Mouse (Mus musculus) Muller cell, postnatal 12 days (primary cell): ENCODE results near the gene Zfp607b.

ENCODE experiments used
- DNase-seq: peaks from one replicate; pipeline ENCODE4 v3.0.0-alpha.2; 2015; ENCODE audit errors: inconsistent ontology term

Zfp607b gene

DNA sequence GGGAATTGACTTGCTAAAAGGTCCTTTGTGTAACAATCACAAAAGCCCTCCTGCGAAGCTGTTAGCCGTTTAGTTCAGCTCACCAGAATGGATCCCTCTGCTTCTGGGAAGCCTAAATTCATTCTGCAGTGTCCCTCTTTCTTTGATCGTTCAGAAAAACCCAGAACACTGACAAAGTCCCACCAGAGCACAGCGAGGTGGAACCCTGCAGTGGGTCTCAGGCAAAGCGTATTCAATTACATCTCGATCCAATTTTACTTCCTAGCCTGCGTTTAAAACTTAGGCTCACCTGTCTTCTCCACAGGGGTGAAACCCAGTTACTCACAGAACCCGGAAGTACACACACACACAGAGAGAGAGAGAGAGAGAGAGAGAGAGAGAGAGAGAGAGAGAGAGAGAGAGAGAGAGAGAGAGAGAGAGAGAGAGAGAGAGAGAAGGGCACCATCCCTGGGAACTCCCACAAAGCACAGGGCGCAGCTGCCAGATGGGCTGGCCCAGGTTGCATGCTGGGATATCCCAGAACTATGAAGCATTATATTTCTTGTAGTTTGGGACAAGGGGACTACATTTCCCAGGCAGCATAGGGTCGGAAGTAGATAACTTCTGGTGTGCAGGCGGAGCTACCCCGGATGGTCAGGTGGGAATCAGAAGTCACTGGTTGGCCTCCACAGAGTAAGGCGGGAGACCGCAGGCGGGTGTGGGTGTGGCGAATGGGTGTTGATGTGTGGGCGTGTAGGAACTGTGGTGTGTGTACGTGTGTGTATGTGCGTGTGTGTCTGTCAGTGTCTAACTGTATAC is at the start of gene Zfp607b:
TSS of gene Zfp607b (plus strand) at position 526 of the 798 bp plus-strand sequence.
- DNase-seq = peak; percentile 98

DNA sequence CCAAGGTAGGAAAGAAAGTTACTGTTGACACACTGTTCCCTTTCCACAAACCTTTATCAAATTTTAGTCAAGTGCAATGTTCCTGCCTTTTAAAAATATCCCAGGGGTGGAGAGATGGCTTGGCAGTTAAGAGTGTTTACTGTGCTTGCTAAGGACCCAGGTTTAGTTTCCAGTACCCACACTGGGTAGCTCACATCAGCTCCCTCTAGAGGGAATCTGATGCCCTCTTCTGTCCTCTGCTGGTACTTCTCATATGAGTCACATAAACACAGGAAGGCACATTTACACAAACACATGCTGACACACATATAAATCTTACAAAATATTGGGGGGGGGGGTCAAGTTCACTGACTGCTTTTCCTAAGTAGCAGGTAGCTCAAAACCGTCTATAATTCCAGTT is 44.7 kb upstream of the Zfp607b start:
- DNase-seq = no peak

DNA sequence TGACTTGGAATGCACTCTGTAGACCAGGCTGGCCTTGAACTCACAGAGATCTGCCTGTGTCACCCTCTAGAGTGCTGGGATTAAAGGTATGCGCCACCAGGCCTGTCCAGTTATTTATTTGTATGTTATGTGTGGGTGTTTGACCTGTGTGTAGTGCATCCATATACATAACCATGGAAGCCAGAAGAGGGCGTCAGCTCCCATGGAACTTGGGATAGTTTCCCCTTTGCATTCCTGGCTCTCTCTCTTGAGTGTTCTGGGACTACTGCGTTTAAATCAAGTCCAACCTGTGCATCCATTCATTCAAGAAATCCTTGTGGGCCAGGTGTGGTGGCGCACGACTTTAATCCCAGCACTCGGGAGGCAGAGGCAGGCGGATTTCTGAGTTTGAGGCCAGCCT is 42.6 kb upstream of the Zfp607b start:
- DNase-seq = no peak

DNA sequence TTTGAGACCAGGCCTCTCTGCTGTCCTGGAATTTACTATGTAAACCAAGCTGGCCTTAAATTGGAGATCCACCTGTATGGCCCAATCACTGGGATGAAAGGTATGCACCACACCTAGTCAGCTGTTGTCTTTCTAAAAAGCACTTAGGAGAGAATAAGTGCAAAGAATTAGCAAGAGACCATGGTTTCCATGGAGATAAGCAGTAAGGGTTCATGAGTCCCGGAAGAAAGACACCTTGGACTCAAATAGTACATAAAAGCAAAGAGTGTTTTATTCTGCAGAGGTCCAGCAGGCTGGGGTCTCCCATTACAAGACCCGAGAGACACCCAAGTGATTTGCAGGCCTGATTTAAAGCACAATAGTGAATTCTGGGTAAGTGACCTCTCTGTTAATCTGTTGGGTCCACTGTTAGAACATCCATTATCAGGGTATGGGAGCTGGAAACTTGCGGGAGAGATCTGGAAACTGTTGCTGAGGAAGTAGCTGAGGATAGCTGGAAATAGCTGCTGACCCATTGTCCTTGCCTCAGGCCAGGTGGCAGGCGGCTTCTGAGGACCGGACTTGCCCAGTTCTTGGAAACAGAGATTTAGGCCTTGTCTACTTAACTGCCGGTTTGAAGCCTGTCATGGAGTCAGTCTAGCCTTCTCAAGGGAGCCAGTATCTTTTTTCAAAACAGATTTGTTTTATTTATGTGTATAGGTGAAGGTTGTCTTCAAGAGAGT is 41.7 kb upstream of the Zfp607b start:
- no peak for DNase-seq

DNA sequence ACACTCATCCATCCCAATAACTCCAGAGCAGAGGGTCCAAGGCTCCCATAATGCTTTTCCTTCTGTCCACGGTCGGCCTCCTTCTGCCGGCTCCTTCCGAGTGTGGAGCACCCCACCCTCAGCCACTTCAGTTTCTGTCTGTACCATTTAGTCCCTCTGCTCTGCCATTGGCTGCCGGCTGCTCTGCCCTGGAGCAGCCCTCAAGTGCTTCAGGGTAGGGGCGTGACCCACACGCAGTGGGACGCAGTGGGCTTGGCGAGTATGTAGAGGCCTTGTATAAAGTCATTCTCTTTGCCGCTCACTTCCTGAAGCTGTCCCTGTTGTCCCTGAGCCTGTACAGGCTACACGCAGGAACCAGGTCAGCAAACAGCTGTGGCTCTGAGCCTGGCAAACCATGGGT is 39.4 kb upstream of the Zfp607b start:
- no peak for DNase-seq

DNA sequence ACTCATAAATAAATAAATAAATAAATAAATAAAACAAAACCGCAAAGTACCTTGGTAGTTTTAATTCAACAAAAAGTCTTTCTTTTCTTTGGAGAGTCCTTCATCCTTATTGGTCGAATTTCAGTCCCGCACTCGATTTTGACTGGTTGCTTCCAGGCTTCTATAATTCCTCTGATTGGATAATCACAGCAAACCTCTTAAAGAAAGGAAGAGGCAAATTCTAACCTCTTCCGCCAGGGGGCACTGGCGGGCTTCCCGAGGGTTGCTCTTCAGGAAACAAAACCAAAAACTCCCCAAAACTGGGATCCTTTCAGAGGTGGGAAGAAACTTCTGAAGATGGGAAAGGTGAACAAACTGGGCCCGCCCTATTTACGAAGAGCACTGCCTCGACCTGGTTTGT is 38.2 kb upstream of the Zfp607b start:
- peak; percentile 90 for DNase-seq

DNA sequence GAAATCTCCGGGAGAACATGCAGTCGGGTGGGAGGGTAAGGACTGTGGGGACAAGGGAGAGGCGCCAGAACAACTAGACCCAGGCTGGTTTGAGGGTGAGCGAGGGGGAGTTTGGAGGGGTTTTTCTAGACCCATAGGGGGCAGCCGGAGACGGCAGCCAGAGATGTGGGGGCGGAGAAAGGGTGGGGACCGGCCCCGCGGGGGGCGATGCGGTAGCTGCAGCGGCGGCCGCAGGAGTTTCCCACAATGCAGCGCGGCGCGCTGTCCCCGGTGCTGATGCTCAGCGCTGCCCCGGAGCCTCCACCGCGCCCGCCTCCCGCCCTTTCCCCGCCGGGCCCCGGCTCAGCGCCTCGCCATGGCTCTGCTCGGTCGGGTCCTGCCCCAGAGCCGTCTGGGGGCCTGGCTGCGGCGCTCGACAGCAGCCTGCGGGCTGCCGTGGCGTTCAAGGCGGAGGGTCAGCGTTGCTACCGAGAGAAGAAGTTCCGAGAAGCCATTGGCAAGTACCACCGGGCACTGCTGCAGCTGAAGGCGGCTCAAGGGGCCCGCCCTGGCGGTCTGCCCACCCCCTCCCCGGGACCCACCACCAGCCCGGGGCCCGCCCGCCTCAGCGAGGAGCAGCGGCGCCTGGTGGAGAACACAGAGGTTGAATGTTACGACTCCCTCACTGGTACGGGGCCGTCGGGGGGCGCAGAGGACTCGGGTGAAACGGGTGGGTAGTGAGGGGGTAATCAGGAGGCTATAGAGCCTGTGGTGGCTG is 35.3 kb upstream of the Zfp607b start, which contains the start of gene Ttc9b:
TSS of gene Ttc9b (plus strand) at position 235 of the 757 bp plus-strand sequence.
- DNase-seq = peak; percentile 70

DNA sequence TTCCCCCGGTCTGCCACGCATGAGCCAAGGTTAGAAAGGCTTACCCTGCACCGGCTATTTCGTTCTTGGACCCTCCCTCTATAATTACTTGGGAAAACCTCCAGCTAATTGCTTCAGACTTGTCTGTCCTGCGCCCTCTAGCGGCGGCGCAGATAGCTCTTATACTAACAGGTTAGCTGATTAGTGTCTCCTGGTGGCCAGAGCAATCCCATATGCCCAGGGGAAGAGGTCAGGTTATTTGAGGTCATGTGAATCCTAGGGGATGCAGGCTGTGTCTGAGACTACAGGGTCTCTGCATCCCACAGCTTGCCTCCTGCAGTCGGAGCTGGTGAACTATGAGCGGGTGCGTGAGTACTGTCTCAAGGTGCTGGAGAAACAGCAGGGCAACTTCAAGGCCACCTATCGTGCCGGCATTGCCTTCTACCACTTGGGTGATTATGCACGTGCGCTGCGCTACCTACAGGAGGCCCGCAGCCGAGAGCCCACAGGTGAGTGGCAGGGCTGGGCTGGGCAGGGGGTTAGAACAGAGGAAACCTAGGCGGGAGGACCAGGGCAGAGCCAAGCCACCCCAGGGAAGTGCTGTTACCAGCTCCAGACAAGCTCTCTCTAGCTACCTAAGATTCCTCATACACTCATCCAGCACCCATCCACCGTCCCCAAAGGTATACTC is 34.4 kb upstream of the Zfp607b start:
- DNase-seq = no peak

DNA sequence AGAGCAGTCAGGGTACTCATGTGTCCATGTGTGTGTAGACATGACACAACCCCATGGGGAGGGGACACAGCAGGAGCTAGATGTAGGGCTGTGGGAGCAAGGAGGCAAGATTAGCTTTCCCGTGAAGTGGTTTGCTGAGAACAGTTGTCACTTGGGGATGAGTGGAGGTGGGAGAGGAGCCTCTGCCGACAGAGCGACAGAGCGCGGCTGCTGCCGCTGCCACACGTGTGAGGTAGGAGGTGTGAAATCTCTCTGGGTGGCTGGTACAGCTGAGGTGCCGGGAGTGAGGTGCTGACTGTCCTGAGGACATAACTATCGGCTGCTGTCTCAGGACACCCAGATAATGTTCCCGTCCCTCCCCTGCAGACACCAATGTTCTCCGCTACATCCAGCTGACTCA is 33.6 kb upstream of the Zfp607b start:
- DNase-seq = no peak

DNA sequence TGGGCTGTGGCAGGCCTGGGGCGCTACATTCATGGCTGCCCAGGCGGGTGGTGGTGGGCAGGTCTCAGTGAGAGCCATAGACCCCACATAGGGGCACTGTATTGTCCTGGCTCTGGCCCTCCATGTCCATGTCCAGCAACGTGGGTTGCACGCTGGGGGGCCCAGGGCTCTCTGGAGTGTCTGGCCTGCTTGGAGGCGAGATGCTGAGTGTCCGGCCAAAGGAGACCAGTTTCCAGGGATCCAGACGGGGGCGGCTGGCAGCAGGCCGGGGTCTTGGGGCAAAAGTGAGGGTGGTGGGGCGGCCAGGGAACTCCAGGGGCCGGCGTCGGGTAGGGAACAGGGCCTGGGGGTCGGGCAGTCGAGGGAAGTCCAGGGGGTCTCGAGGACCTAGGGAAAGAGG is 32.5 kb upstream of the Zfp607b start:
- DNase-seq = no peak

DNA sequence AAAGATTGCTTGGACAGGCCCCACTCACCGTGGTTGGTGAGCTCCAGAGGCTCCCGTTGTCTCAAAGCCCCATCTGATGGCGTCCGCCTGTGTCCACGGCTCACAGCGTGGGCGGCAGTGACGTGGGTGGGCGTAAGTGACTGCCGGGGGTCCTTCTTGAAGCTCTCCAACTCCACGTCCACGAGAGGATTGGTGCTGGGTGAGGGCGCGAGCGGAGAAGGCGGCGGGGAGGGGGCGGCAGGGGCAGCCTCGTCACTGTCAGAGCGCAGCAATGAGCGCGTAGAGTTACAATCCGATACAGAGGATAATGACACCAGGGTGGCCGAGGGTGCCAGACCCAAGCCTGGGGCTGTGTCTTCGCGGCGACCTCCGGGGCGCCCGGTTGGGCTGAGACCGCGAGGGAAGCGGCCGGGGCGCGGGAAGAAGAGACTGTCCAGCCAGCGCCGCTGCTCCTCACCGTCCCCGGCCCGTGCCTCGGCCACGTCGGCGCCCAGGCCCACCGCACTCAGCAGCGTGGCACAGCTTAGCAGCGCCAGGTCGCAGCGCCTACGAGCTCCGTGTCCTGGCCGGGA is 31.2 kb upstream of the Zfp607b start:
- no peak for DNase-seq

DNA sequence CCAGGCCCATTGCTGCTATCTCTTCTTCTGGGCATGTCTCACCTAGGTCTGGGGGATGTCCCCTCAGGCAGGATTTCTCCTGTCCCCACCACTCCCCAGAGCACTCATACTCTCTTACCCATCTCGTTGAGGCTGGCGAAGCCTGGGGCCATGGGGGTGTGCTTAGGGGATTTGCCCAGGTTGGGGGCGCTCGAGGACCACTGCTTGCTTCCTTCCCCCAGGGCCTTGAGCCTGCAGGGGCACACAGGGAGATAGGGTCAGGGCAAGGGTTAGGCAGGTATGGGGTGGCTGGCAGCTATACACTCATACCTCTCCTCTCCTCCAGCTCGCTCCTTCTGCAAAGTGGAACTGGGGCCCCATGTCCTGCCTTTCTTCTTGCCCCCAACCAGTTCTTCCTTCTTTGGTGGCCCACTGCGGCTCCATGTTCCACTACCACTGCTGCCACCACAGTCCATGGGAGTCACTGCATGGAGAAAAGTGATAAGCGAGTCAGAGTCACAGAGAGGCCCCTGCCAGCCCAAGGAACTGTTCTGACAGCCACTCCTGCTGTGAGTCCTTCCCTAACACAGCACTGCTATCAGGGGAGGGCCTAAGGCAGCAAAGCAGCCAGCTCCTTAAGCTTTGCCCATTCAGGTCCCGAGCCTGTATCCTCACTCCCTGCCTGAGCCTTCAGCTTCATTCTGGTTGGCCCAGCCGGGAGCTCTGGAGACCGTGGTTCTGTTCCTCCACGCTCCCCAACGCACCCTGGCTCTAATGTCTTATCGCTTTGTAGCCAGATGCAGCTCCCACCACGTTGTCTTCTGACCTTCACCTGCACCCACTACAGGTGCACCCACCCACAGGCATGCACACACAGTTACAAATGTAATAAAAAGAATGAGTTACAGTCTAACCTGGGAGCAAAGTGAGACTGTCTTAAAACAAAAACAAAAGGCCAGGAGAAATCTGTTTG is 30.2 kb upstream of the Zfp607b start:
- no peak for DNase-seq

DNA sequence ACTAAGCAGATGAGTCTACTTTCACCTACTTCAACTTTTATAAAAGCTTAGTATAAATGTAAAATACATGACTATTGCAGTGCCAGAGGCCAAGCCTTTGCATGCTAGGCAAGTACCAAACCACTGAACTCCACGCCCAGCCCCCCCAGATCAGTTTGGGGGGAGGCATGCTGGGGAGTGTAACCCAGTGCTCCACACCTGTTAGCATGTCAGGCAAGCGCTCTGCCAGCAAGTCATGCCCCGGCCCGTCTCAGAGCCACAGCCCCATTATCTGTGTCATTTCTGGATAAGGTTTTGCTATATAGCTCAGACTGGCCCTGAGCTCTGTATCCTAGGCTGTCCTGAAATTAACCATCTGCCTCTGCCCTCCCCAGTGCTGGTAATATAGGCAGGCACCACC is 27.1 kb upstream of the Zfp607b start:
- no peak for DNase-seq

DNA sequence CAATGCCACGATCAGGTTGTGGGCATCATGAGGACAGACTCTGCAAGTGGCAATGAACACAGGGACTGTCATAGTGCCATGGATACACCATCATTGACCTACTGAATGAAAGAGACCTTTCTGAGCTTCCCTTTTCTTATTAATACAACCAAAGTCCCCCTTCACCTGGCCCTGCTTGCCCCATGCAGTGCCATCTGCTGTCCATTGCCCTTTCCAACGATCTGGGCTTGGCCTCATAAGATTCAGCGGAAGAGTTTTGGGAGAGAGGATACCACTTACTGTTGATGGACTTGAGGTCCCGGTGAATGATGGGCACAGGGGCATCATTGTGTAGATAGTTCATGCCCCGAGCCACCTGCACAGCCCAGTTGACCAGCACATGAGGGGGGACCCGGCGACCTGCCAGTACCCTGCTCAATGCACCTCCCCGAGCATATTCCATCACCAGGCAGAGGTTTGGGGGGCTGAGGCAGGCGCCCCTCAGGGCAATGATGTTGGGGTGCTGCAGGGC is 16.0 kb upstream of the Zfp607b start:
- no peak for DNase-seq

DNA sequence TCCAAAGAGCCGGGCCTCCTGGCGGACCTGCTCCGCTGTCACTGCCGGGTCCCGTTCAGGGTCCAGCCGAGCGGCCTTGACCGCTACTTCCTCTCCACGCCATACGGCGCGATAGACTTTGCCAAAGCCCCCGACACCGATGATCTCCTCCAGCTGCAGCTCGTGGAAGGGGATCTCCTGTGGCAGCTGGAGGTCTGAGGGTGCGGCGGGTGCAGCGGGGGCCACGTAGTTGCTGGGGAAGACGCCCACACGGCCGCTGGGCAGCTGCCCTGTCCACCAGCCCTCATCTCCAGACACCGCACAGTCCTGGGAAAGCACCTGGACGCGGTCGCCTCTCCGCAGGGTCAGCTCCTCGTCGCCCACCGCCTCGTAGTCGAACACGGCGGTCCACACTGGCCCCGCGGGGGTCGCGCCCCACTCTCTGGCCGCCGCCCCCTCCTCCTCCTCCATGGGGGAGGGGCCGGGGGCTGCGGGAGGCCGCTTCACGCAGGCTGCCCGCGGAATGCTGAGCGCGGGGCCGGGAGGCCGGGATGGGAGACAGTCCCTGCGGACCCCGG is 15.5 kb upstream of the Zfp607b start:
- DNase-seq = peak; percentile 25

DNA sequence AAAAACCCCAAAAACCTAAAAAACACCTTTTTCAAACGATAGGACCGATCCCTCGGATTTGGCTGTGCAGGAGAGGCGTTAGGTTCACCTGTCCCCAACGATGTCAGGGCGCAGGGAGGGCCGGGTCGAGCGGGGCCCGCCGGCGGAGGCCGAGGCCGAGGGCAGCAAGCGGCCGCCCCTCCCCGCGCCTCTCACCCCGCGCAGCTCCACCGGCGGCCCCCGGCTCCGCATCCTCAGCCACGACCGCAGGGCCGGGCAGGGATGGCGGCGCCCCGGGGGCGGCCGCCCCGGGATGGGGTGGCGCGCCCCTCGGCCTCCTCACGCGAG is 15.0 kb upstream of the Zfp607b start:
- no peak for DNase-seq

DNA sequence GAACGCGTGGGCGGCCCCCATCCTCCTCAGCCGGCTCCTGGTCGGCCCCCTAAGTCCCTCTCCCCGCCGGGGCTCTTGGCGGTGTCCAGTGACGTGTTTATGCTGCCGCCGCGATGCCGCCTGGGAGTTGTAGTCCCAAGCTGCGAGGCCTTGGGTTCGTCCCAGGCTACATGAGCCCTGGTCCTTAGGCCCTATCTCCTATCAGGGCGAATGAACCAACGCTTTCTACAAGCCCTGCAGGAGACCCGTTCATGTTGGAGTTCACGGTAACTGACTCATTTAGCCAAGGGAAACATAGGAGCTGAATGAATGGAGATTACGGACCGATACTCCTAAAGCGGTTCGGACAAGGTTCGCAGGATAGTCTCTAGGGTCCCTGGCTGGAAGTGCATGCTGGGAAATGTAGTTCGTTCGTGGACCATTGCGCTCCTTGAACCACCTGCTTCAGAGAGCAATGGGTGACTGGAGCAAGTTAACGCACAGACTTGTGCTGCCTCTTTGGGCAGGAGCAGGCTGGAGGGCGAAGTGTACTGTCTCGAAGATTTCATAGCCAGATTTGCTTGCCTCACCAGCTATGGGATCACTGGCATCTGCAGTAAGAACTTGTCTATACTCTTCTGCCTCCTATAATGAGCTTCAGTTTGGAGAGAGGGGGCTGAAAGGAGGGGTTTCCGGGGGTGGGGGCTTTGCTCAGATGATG is 14.5 kb upstream of the Zfp607b start, which contains the start of gene Map3k10:
TSS of gene Map3k10 (minus strand) at position 77 of the 700 bp plus-strand sequence.
- peak; percentile 96 for DNase-seq

DNA sequence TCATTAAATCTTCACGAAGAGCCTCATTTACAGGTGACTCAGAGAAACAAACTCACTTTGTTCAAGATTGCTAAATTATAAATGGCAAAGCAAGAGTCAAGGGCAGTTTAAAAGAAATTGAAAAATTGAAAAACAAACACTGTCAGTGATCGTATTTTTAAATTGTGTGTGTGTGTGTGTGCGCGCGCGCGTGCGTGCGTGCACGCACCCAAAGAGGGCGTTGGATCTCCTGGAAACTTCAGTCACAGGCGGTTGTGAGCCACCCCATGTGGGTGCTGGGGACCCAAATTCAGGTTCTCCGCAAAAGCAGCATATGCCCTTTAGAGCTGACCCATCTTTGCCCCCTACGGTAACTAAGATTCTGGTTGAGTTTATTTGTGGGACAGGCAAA is 13.9 kb upstream of the Zfp607b start:
- no peak for DNase-seq

DNA sequence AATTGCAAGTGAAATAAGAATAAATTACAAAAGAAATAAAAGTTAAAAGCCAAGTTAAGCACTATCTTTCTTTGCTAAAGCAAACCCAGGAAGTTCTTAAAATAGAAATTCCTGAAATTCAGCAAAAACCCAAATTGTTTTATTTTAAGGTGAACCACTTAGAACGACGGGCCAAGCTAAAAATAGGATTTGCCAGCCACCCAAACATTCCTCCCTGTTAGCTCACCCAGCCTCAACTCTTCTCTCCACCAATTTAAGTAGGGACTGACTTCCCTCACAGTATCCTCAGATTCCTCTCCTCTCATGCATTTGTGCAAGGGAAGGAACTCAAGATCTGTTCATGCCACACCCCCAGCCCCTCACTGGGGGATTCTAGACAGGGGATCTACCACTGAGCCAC is 5.9 kb upstream of the Zfp607b start:
- no peak for DNase-seq
